Mouse (Mus musculus): ENCODE data around the gene Gm10837. TPM values are rescaled to one million over a fixed set of nuclear protein-coding genes. Genes with fewer than 3 reads are reported as not detected.
"Not testable (repeated sequence)": the region's sequence is repeated elsewhere in the genome, so short reads cannot be mapped to it uniquely, and the experiment has no call there.

Gene Gm10837
- polyA plus RNA-seq, 1 experiment from 2014 or later = 0.74 TPM

- Histone ChIP-seq H3K27me3 (peaks cover 63% of the 10 kb centered on the region), H3K4me1 (replicated peaks) (peaks cover 12% of the 10 kb centered on the region), H3K4me2 (peak overlapping the region; percentile 43)
- WGBS = 75% methylated on average over 10 of the region's 12 CpGs
- not testable (repeated sequence) for H3K36me3 ChIP-seq; ATAC-seq (ENCODE audit: low FRiP score); H3K4me3 ChIP-seq; H3K9ac ChIP-seq; H3K9me3 ChIP-seq; H3K27ac ChIP-seq
These were observed 31.1 kb upstream of the Gm10837 start for GRCm38 (mm10) chr14:122459332-122459731.

- no peak for ATAC-seq (ENCODE audit: low FRiP score)
- no peaks in the 10 kb centered on the region for H3K36me3 ChIP-seq
- no peaks in the 10 kb centered on the region for H3K9me3 ChIP-seq
- H3K4me2 ChIP-seq = peak overlapping the region; percentile 43
- H3K4me1 ChIP-seq (replicated peaks) = peaks cover 15% of the 10 kb centered on the region
- H3K27ac ChIP-seq = 0 out of 2 replicates have a peak overlapping the region, but pooled peaks have one; percentile 64
- H3K9ac ChIP-seq = peak overlapping the region; percentile 63
- 82% methylated on average over 1 of the region's 1 CpGs for WGBS
- H3K4me3 ChIP-seq = peak overlapping the region; percentile 25
- H3K27me3 ChIP-seq = peaks cover 63% of the 10 kb centered on the region
These were observed 30.6 kb upstream of the Gm10837 start for GRCm38 (mm10) chr14:122459776-122460175.

GRCm38 (mm10) chr14:122460226-122460625, 30.2 kb upstream of the Gm10837 start:
- no peak for ATAC-seq (ENCODE audit: low FRiP score)
- Histone ChIP-seq H3K9me3 (no peaks in the 10 kb centered on the region), H3K27me3 (peaks cover 63% of the 10 kb centered on the region), H3K4me2 (peak overlapping the region; percentile 43), H3K4me1 (replicated peaks) (peaks cover 20% of the 10 kb centered on the region), H3K27ac (peak overlapping the region; percentile 64), H3K9ac (peak overlapping the region; percentile 63), H3K4me3 (peak overlapping the region; percentile 25), H3K36me3 (no peaks in the 10 kb centered on the region)
- 46% methylated on average over 5 of the region's 5 CpGs for WGBS

GRCm38 (mm10) chr14:122461500-122461899, 28.9 kb upstream of the Gm10837 start:
- Histone ChIP-seq H3K9ac (peak overlapping the region; percentile 82), H3K9me3 (no peaks in the 10 kb centered on the region), H3K27me3 (peaks cover 65% of the 10 kb centered on the region), H3K4me1 (replicated peaks) (peaks cover 24% of the 10 kb centered on the region), H3K36me3 (no peaks in the 10 kb centered on the region), H3K4me3 (peak overlapping the region; percentile 54), H3K27ac (peak overlapping the region; percentile 92; the same call in 1 of the 2 replicates), H3K4me2 (peak overlapping the region; percentile 68)
- ATAC-seq (ENCODE audit: low FRiP score) = no peak
- WGBS = 19% methylated on average over 3 of the region's 3 CpGs

- H3K4me1 ChIP-seq (replicated peaks) = peaks cover 24% of the 10 kb centered on the region
- peak overlapping the region; percentile 82 for H3K9ac ChIP-seq
- H3K27ac ChIP-seq = peak overlapping the region; percentile 92
- no peak for ATAC-seq (ENCODE audit: low FRiP score)
- WGBS = 9% methylated on average over 9 of the region's 9 CpGs
- peaks cover 69% of the 10 kb centered on the region for H3K27me3 ChIP-seq
- H3K36me3 ChIP-seq = no peaks in the 10 kb centered on the region
- H3K4me3 ChIP-seq = peak overlapping the region; percentile 54
- peak overlapping the region; percentile 68 for H3K4me2 ChIP-seq
- no peaks in the 10 kb centered on the region for H3K9me3 ChIP-seq
These were observed 28.4 kb upstream of the Gm10837 start for GRCm38 (mm10) chr14:122461966-122462365.

- Histone ChIP-seq H3K4me1 (replicated peaks) (peaks cover 24% of the 10 kb centered on the region), H3K27me3 (peaks cover 76% of the 10 kb centered on the region), H3K27ac (peak overlapping the region; percentile 92), H3K4me2 (peak overlapping the region; percentile 68), H3K4me3 (peak overlapping the region; percentile 54), H3K36me3 (no peaks in the 10 kb centered on the region), H3K9me3 (no peaks in the 10 kb centered on the region), H3K9ac (peak overlapping the region; percentile 82)
- 8% methylated on average over 17 of the region's 17 CpGs for WGBS
- no peak for ATAC-seq (ENCODE audit: low FRiP score)
These were observed 27.7 kb upstream of the Gm10837 start for GRCm38 (mm10) chr14:122462689-122463079.

GRCm38 (mm10) chr14:122463080-122463691, 27.2 kb upstream of the Gm10837 start:
- peak overlapping the region; percentile 68 for H3K4me2 ChIP-seq
- under 1% methylated on average over 40 of the region's 40 CpGs for WGBS

GRCm38 (mm10) chr14:122463734-122464341, 26.5 kb upstream of the Gm10837 start:
- H3K9me3 ChIP-seq, H3K36me3 ChIP-seq: not testable (repeated sequence)
- H3K27me3 ChIP-seq = peaks cover 87% of the 10 kb centered on the region
- WGBS = 0% methylated on average over 56 of the region's 58 CpGs
- H3K27ac ChIP-seq = peak overlapping the region; percentile 92
- H3K4me2 ChIP-seq = peak overlapping the region; percentile 68
- peak overlapping the region; percentile 82 for H3K9ac ChIP-seq
- H3K4me1 ChIP-seq (replicated peaks) = peaks cover 24% of the 10 kb centered on the region
- ATAC-seq (ENCODE audit: low FRiP score) = peak; percentile 22
- H3K4me3 ChIP-seq = peak overlapping the region; percentile 54

More at GRCm38 (mm10) chr14:122463080-122463691, 27.2 kb upstream of the Gm10837 start:
- peaks cover 24% of the 10 kb centered on the region for H3K4me1 ChIP-seq (replicated peaks)
- no peaks in the 10 kb centered on the region for H3K9me3 ChIP-seq
- peaks cover 81% of the 10 kb centered on the region for H3K27me3 ChIP-seq
- no peak for ATAC-seq (ENCODE audit: low FRiP score)
- peak overlapping the region; percentile 82 for H3K9ac ChIP-seq
- H3K27ac ChIP-seq = peak overlapping the region; percentile 92
- peak overlapping the region; percentile 54 for H3K4me3 ChIP-seq
- no peaks in the 10 kb centered on the region for H3K36me3 ChIP-seq

GRCm38 (mm10) chr14:122464351-122464762, 26.0 kb upstream of the Gm10837 start:
- peak overlapping the region; percentile 54 for H3K4me3 ChIP-seq
- H3K27me3 ChIP-seq = peaks cover 92% of the 10 kb centered on the region
- H3K9me3 ChIP-seq = no peaks in the 10 kb centered on the region
- no peaks in the 10 kb centered on the region for H3K36me3 ChIP-seq
- WGBS = 0% methylated on average over 44 of the region's 62 CpGs
- peak; percentile 7 for ATAC-seq (ENCODE audit: low FRiP score)
- H3K9ac ChIP-seq = peak overlapping the region; percentile 82
- H3K27ac ChIP-seq = peak overlapping the region; percentile 92
- peak overlapping the region; percentile 68 for H3K4me2 ChIP-seq
- H3K4me1 ChIP-seq (replicated peaks) = peaks cover 24% of the 10 kb centered on the region

- peak within 1 kb of the TSS; percentile 82 for H3K9ac ChIP-seq
- peak; percentile 72 for ATAC-seq (ENCODE audit: low FRiP score)
- no peaks in the 10 kb centered on the region for H3K36me3 ChIP-seq
- H3K4me2 ChIP-seq = peak within 1 kb of the TSS; percentile 68
- peaks cover 24% of the 10 kb centered on the region for H3K4me1 ChIP-seq (replicated peaks)
- H3K4me3 ChIP-seq = peak within 1 kb of the TSS; percentile 54
- H3K27ac ChIP-seq = peak within 1 kb of the TSS; percentile 92
- under 1% methylated on average over 55 of the region's 62 CpGs for WGBS
- peaks cover 94% of the 10 kb centered on the region for H3K27me3 ChIP-seq
- H3K9me3 ChIP-seq = no peaks in the 10 kb centered on the region
These were observed 25.3 kb upstream of the Gm10837 start, which contains the start of gene Zic5 for GRCm38 (mm10) chr14:122464763-122465741. Gene Zic5, minus strand, starts transcription at chr14:122465677.

- no peaks in the 10 kb centered on the region for H3K9me3 ChIP-seq
- H3K27ac ChIP-seq = peak overlapping the region; percentile 92; the same call in 1 of the 2 replicates
- no peaks in the 10 kb centered on the region for H3K36me3 ChIP-seq
- ATAC-seq (ENCODE audit: low FRiP score) = no peak
- peaks cover 24% of the 10 kb centered on the region for H3K4me1 ChIP-seq (replicated peaks)
- peak overlapping the region; percentile 54 for H3K4me3 ChIP-seq
- peaks cover 97% of the 10 kb centered on the region for H3K27me3 ChIP-seq
- H3K9ac ChIP-seq = peak overlapping the region; percentile 55; the same call in 1 of the 2 replicates
- WGBS = 22% methylated on average over 13 of the region's 13 CpGs
- H3K4me2 ChIP-seq = peak overlapping the region; percentile 68
These were observed 24.4 kb upstream of the Gm10837 start for GRCm38 (mm10) chr14:122465931-122466490.

All from hindbrain, embryonic 13.5 days (tissue).